Mouse (Mus musculus) Muller cell, postnatal 12 days (primary cell): ENCODE data around the gene Irf7.

ENCODE experiments used
- DNase-seq: peaks from one replicate; pipeline ENCODE4 v3.0.0-alpha.2; 2015; ENCODE audit errors: inconsistent ontology term

The Irf7 gene

DNA sequence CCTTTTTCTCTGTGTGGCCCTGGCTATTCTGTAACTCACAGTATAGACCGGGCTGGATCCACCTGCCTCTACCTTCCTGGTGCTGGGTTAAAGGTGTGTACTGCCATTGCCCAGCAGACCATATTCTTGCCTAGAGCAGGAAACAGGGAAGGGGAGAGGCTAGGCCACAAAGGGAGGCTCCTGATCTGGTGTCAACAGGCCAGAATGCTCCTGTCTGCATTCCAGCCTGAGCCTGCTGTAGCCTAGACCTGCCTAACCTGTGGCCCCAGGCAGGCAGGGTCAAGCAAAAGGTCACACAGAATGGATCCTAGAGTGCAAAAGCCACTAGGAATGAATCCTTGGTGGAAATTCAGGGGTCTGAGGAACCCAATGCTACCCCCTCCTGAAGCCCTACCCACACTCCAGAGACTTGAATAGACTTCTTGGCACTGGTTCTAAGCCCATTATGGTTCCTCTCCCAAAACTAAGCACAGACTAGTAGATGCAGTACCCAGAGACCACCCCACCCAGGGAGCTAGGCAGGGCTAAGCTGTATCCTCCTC lies 46.7 kb downstream of the Irf7 start:
- DNase-seq = no peak

DNA sequence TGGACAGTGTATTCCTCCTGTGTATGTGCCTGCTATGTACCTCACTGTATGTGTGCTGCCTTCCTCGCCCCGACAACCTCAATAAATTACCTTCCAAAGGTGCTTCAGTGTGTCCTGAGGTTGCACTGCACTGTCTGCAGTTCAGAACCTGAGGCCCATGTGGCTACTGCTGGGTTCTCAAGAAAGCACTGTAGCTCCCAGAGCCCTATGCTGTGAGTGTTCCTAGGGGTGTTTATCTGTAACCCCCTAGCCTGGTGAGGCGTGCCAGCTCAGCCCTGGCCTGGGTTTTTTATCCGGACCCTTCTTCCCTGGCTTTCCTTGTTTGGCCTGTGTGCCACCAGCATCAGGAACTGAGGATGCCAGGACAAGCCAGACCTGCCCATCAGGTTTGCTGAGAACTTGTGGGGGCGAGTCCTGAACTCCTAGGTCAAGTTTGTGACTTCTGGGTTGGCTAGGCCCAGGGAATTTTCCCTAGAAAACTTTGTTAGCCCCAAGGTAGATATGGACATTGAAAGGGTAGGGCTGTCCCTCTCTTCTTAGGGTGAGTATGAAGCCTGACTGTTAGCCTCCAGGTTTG lies 47.6 kb downstream of the Irf7 start:
- DNase-seq = no peak

DNA sequence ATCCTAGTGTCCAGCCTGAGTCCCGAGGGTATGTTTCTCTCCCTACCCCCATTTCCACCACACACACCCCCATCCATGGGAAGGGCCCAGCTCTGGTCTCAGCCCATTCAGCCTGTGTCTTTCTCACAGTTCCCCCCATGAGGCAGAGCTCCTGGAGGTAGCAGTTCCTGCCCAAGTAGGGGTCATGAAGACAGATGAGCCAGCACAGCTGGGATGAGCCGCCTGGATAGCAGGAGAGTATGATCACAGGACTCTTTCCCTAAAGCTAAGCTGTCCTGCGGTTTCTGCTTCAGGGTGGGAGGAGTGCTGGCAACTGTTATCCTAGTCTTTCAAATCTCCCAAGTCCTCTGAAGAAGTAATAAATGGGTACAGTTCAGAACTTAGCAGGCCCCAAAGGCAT lies 48.1 kb downstream of the Irf7 start:
- no peak for DNase-seq

DNA sequence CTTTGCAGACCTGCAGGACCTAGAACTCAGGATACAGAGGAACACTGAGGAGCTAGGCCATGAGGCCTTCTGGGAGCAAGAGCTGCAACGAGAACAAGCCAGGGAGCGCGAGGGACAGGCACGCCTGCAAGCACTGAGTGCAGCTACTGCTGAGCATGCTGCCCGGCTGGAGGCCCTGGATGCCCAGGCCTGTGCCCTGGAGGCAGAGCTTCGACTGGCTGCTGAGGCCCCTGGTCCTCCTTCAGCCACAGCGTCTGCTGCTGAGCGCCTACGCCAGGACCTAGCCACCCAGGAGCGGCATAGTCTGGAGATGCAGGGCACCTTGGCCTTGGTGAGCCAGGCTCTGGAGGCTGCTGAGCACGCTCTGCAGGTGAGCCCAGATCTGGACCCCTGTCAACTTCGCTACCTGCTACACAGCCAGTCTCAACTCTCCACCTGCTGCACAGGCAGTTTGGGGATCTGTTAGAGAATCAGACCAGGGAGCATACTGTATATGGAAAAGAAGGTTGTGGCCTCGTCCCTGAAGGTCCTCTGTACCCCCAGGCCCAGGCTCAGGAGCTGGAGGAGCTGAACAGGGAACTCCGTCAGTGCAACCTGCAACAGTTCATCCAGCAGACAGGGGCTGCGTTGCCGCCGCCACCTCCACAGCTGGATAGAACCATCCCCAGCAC lies 48.8 kb downstream of the Irf7 start:
- no peak for DNase-seq

DNA sequence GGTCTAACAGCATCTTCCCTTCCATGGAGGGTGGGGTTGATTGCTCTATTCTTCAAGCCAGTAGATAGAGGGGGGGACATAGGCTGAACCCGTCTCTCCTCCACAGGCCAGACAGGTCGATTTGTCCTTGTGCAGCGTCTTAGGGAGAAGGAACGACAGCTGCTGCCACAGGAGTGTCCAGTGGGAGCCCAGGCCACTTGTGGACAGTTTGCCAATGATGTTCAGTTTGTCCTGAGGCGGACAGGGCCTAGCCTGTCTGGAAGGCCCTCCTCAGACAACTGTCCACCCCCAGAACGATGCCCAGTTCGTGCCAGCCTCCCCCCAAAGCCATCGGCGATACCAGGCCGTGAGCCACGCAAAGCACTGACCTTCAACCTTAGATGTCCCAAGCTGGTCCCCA lies 49.4 kb downstream of the Irf7 start:
- no peak for DNase-seq

DNA sequence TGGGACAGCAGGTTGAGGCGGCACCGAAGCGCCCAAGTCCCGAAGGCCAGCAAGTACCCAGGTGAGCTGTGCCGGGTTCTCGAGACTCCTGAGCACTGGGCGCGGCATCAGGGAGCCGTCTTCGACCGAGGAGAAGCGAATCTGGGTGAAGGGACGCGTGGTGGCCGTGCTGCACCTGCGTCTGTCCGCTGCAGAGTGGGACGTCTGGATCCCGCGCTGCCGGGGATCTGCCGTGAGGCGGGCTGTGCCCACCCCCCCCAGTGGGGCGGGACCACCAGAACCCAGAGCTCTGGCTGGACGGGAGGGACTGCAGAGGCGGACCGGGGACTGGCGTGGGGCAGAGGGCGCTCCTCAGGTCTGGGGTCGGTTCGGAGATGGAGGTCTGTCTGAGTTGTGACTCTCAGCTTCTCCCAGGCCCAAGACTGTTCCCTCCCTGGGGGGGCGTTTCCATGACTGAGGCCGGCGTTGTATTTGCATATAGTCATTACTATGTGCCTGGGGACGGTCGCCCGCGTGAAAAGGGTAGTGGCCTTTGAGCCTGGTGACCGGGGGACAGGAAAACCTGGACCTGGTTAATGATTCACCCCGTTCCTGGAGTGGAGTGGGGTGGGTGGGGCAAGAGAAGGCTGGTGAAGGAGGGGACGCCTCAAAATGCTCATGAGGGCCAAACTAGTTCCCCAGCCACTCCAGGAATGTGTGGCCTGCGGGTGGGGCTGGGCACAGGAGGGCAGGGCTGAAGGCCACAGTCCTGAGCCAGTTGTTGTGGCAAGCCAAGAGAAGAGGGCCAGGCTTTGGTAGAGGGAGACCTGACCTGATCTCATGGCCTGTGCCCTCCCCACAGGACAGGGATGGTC lies 50.2 kb downstream of the Irf7 start:
- DNase-seq = peak; percentile 91

DNA sequence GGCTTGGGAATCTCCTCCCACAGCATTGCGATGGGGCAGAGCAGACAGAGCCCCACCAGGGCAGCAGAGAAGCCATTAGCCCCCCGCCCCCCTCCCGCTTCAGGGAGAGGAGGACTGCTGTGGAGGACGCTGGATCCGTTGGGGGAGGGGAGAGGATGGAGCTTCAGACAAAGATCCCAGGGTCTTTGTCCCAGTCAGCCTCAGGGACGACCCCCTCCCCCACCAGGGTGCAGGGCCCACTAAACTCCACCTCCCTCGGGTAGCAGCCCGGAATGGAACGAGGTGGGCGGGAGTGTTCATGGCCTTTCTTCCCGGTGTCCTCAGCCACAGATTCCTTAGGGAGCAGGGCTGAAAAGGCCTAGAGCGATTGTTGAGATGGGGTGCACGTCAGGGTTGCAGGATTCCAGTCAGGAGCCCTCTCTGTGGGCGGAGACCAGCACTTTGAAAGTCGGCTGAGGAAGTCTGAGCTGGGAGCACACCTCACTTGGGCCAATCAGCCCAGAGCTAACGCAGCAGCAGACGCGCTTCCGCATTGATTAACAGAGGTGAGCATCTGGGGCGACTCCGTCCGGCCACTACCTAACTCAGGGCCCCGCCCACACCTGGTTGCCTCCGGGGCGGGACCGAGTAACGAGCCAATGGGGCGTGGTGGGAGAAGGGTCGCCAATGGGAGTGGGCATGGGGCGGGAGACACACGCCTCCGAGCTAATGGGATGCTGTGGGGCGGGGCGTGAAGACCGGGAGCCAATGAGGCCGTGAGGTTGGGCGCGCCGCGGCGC lies 51.0 kb downstream of the Irf7 start, which contains the start of gene Rassf7:
Gene Rassf7 (plus strand): TSS at position 760 of the 779 bp plus-strand sequence.
- peak; percentile 98 for DNase-seq

DNA sequence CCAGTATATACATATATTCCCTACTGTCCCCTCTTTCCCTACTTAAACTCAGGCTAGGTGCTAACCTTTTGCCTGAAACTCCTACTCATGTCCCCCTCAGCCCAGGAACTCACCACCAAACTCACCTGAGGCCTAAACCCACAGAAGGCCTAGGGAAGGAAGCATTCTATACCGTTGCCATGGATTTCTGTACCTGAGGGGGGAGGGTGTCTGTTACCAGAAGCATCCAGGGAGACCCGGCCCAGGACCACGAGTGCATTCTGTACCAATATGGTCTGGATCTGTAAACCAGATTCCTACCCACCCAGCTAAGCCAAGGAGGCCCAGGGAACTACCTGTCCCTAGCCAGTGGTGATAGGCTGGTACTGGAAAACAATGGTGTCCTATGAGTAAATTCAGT lies 52.0 kb downstream of the Irf7 start:
- DNase-seq = no peak

DNA sequence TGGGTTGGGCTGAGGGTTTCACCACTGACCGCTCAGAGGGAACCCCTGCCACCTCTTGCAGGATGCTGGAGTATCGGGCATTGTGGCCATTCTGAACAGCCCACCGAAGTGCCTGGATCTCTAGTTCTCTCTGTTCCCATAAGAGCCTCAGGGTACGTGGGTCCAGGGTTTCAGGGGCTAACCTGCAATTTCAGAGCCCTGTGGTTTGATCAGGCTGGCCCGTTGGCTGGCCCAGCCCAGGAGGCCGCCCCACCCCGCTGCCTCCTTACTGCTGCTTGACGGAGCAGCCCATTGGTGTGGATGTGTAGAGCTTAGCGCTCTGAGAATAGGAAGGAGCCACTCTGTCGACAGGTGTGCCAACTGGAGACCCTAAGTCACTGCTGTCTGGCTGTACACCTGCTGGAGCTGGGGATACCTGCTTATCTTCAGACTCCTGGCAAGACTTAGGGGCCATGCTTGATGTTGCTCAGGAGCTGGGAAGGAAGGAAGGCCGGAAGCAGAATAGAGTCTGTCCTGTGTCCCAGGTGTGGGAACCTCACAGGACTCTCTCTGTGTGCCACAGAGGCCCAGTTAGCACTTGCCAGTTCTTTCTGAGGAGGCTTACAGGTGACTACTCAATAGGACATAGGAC lies 52.6 kb downstream of the Irf7 start, which contains the start of gene Lmntd2:
Gene Lmntd2 (minus strand): TSS at position 476 of the 631 bp plus-strand sequence.
- no peak for DNase-seq

DNA sequence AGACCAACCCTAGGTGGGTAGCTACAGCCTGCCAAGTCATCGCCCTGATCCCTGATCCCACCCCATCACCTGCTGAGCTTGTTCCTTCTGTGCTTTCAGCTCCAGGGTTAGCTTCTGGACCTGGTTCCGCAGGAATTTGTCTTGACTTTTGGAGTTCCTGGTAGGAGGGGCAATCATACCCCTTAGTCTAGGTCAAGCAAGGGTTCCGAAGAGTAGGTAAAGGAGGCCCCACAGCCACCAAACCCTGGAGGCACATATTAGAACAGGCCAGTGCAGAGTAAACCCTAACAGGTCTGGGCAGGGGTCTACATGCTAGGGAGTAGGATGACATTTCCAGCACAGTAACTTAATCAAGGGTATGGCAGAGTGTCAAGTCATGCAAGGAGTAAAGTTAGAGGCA lies 53.1 kb downstream of the Irf7 start:
- DNase-seq = no peak
